In genomic region chrX:104040276-104040675, GRCm38 (mm10) we compare ENCODE assay signal across 22 mouse cellular contexts. TPM values are rescaled to one million over a fixed set of nuclear protein-coding genes. Genes with fewer than 3 reads are reported as not detected.
DNase-seq lines count a peak whose midpoint lies in the region; ATAC-seq and TF ChIP-seq lines count a peak whose summit lies in the region.
"Had no signal": no experiment of that assay in that cellular context is flagged by ENCODE, and none has a peak within 500 bp of the region (broad histone marks: within the 10 kb centered on the region; RNA-seq: fewer than 3 reads in every experiment).

No protein-coding gene starts in this region.

- no peaks in the 10 kb centered on the region for H3K79me2 ChIP-seq in liver, adult 2 months (ENCODE audit: control insufficient read depth, insufficient read depth, low read length)

- peak; percentile 0 for DNase-seq in liver, adult 2 months (ENCODE audit: extremely low read depth, low read depth, low spot score)
- DNase-seq in adrenal gland, postnatal 25 days, result peak; percentile 9
- peak; percentile 52 to 54 for DNase-seq in heart, postnatal 10 days
- DNase-seq in testis, postnatal 14 days (ENCODE audit: low spot score), result peak; percentile 75
- no peak for DNase-seq in kidney, adult 9 months
- DNase-seq in frontal cortex, postnatal 10 days (ENCODE audit: low spot score in 2 of 2), result no peak
- DNase-seq: cerebellum, adult 9-11 months; gastrocnemius, postnatal 10 days; kidney, postnatal 36 days; lung, embryonic 14.5 days; thymus, adult 18-20 months; thymus, postnatal 36 days had no signal

- H3K36me3 ChIP-seq in liver, adult 2 months (ENCODE audit: control insufficient read depth, insufficient read depth, low read length), result no peaks in the 10 kb centered on the region
- H3K36me3 ChIP-seq in liver, embryonic 12.5 days, result no peaks in the 10 kb centered on the region
- H3K36me3 ChIP-seq: embryonic facial prominence, embryonic 15.5 days; forebrain, embryonic 15.5 days; heart, embryonic 13.5 days; hindbrain, embryonic 10.5 days; intestine, embryonic 15.5 days; limb, embryonic 13.5 days; midbrain, embryonic 12.5 days had no signal

- no peak for TF ChIP-seq POLR2A in liver, adult 2 months (IDR thresholded peaks at IDR 0.05; ENCODE audit: extremely low read depth, insufficient read depth, low read length)

- H3K9ac ChIP-seq in liver, adult 2 months (ENCODE audit: low read depth, low read length), result no peak overlapping the region
- no peak overlapping the region for H3K9ac ChIP-seq in liver, embryonic 12.5 days
- H3K9ac ChIP-seq: embryonic facial prominence, embryonic 15.5 days; forebrain, embryonic 15.5 days; heart, embryonic 13.5 days; intestine, embryonic 15.5 days; limb, embryonic 13.5 days; liver, embryonic 14.5 days; lung, embryonic 14.5 days; midbrain, embryonic 12.5 days had no signal

- no peaks in the 10 kb centered on the region for H3K4me1 ChIP-seq in liver, adult 2 months (ENCODE audit: control insufficient read depth, insufficient read depth, low read length)
- H3K4me1 ChIP-seq in liver, embryonic 12.5 days, result no peaks in the 10 kb centered on the region
- H3K4me1 ChIP-seq: embryonic facial prominence, embryonic 15.5 days; forebrain, embryonic 15.5 days; heart, embryonic 13.5 days; hindbrain, embryonic 10.5 days; intestine, embryonic 15.5 days; limb, embryonic 13.5 days; midbrain, embryonic 12.5 days had no signal

- no peak overlapping the region for H3K4me2 ChIP-seq in liver, embryonic 12.5 days
- H3K4me2 ChIP-seq: embryonic facial prominence, embryonic 15.5 days; forebrain, embryonic 15.5 days; heart, embryonic 13.5 days; intestine, embryonic 15.5 days; limb, embryonic 13.5 days; lung, embryonic 14.5 days; midbrain, embryonic 12.5 days had no signal

- no peak for TF ChIP-seq CTCF in liver, adult 2 months (IDR thresholded peaks at IDR 0.05; ENCODE audit: low read depth, low read length)

- intact Hi-C loops in heart, postnatal 10 days (cut with DNase I), result no loop called here

- no peak overlapping the region for H3K27ac ChIP-seq in liver, adult 2 months (replicated peaks; ENCODE audit: insufficient read depth, low read depth, low read length)
- H3K27ac ChIP-seq in liver, embryonic 12.5 days, result no peak overlapping the region
- H3K27ac ChIP-seq: embryonic facial prominence, embryonic 15.5 days; forebrain, embryonic 15.5 days; heart, embryonic 13.5 days; hindbrain, embryonic 10.5 days; intestine, embryonic 15.5 days; limb, embryonic 13.5 days; liver, embryonic 14.5 days; midbrain, embryonic 12.5 days had no signal

- H3K9me3 ChIP-seq in liver, embryonic 12.5 days (replicated peaks), result no peaks in the 10 kb centered on the region
- H3K9me3 ChIP-seq: embryonic facial prominence, embryonic 15.5 days; forebrain, embryonic 15.5 days; heart, embryonic 13.5 days; hindbrain, embryonic 10.5 days; intestine, embryonic 15.5 days; limb, embryonic 13.5 days; midbrain, embryonic 12.5 days had no signal

- no peaks in the 10 kb centered on the region for H3K27me3 ChIP-seq in liver, adult 2 months (ENCODE audit: control insufficient read depth, insufficient read depth, low read length)
- H3K27me3 ChIP-seq in liver, embryonic 12.5 days (replicated peaks), result peaks cover 23% of the 10 kb centered on the region
- H3K27me3 ChIP-seq: forebrain, embryonic 15.5 days had no signal

- H3K4me3 ChIP-seq in liver, adult 2 months (ENCODE audit: insufficient read depth, low read depth, low read length), result no peak overlapping the region
- H3K4me3 ChIP-seq in liver, embryonic 12.5 days, result no peak overlapping the region
- H3K4me3 ChIP-seq: embryonic facial prominence, embryonic 15.5 days; forebrain, embryonic 15.5 days; heart, embryonic 13.5 days; hindbrain, embryonic 10.5 days; intestine, embryonic 15.5 days; limb, embryonic 13.5 days; midbrain, embryonic 12.5 days had no signal

- ATAC-seq in liver, embryonic 12.5 days, result no peak
- ATAC-seq: forebrain, embryonic 15.5 days; hindbrain, embryonic 16.5 days; intestine, embryonic 15.5 days had no signal

RNA-seq across cellular contexts. Expression of gene Rlim, which starts 59.2 kb away (rescaled TPM):
- 23.5 and 23.9 TPM in 2 replicates for total RNA-seq in liver, adult 2 months (2014; rRNA removed)
- 2.4 and 2.7 TPM in 2 replicates for polyA plus RNA-seq in liver, adult 2 months (2012; rRNA removed)
- 21.4 and 21.9 TPM in 2 replicates for polyA plus RNA-seq in liver, embryonic 12.5 days (2016; fragmentation: Nextera tagmentation; extraction: Ambion mirVana)
- total RNA-seq in adrenal gland, postnatal 25 days (2021), result 58.8 and 60.7 TPM in 2 replicates
- 10 to 100 TPM; 38.6 TPM for total RNA-seq in heart, postnatal 10 days (2021)

Comparison
In these comparisons a context has a peak if more than half of its experiments do, and no peak if none do; other contexts are left out.
1. DNase-seq: peak in liver, adult 2 months (single experiment), adrenal gland, postnatal 25 days (single experiment), heart, postnatal 10 days (2 of 2) and testis, postnatal 14 days (single experiment); none in kidney, adult 9 months (single experiment) and frontal cortex, postnatal 10 days (0 of 2).